Mouse (Mus musculus) left cerebral cortex, postnatal 36 days (tissue): ENCODE measurements around the gene Gm20390. TPM values are rescaled to one million over a fixed set of nuclear protein-coding genes. Genes with fewer than 3 reads are reported as not detected.

Experiments used
- DNase-seq, 2 experiments: peaks; one replicate each; pipeline ENCODE4 v3.0.0; 2021 to 2022; ENCODE audit warnings: low spot score in 2 of 2, mixed read lengths in 1 of 2
- intact Hi-C: fragments of 180-260 bp; cut with DNase I; formaldehyde crosslinking; loops from one replicate; pipeline ENCODE4 v1.15.1; 2025
- total RNA-seq, 2 experiments: library from RNA; stranded (reverse); gene quantifications; 2 replicates each; pipeline ENCODE4 v1.2.3; 2021

Gm20390 gene
- 100 to 1,000 TPM in 1 of 2 experiments, 10 to 100 TPM in 1; 82.1 to 108 TPM for total RNA-seq

DNA sequence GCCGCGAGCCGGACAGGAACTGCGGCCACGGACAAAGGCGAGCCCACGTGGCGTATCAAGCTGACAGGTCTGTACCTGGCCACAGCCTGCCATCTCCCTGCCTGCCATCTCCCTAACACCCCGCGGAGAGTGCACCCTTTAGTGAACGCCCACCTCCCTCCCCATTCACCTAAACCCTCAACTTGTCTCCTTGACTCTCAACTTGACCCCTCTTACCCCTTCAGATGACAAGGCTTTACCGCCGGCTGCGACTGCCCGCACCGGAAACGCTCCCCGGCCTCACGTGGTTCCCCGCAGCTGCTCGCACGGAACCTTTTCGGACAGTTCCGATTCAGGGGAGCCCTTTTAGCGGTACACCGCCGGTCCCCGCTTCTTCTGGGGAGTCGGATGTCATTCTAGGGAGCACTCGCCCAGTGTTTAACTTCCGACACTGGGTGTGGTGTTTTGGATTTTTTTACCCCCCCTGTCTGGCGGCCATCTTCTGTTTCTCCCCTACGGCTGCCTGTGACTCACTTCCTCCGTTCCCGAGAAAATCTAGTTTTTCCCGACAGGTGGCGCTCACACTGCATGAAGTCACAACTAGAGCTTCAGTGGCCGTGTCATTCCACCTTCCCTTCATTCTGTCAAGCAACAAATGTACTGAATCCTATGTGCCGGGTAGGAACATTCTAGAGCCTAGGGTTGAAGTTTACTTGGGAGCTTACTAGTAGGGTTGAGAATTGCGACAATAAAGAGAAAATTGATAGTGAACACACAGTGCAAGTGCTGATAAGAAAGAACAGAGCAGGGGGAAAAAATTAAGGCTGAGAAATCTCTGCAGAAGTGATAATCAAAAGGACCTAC is at the start of gene Gm20390, which contains the start of gene Nme1:
TSS of gene Gm20390 (minus strand) at position 289 of the 843 bp plus-strand sequence.
TSS of gene Nme1 (minus strand) at position 517 of the 843 bp plus-strand sequence.
- intact Hi-C loops: loop anchor here (1.0 to 2.0 kb wide), 2 partner anchors 27 to 119 kb away; no protein-coding TSS in a partner anchor
- DNase-seq: peak; percentile 97

DNA sequence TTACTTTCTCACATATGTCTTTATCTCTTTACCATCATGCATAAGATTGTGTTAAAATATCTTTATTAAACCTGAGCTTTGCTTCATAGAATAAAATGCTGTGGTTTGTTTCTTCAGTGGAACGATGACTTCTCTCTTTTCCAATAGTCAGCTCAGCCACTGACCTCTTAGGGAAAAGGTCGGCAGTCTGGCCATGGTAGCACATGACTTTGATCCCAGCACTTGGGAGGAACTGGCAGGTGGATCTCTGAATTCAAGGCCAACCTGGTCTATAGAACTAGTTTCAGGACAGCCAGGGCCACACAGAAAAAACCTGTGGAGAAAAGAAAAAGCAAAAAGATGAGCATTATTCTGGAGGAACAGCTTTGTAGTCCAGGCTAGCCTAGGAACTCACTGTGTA is 35.3 kb upstream of the Gm20390 start:
- no peak for DNase-seq
- intact Hi-C loops: no loop called here

DNA sequence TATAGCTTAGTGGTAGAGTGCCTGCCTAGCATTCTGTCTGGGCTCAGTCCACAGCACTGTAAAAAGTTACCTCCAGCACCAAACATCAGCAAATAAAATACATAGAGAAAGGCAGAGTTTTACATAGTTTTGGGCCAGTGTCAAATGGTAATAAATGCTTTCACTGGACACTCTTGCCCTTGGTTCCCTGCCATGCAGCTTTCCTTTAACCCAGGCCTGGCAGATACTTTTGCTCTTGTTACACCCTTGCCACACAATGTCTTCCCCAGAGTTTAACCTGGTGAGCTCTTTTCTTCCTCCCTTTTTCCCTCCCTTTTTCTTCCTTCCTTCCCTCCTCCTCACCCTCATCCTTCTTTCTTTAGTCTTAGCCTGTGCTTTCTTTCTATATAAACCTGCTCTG is 31.2 kb upstream of the Gm20390 start:
- intact Hi-C loops: loop anchor here (5.0 kb wide), 2 partner anchors 43 to 213 kb away; partner anchors contain the start of gene Tob1
- no peak for DNase-seq

DNA sequence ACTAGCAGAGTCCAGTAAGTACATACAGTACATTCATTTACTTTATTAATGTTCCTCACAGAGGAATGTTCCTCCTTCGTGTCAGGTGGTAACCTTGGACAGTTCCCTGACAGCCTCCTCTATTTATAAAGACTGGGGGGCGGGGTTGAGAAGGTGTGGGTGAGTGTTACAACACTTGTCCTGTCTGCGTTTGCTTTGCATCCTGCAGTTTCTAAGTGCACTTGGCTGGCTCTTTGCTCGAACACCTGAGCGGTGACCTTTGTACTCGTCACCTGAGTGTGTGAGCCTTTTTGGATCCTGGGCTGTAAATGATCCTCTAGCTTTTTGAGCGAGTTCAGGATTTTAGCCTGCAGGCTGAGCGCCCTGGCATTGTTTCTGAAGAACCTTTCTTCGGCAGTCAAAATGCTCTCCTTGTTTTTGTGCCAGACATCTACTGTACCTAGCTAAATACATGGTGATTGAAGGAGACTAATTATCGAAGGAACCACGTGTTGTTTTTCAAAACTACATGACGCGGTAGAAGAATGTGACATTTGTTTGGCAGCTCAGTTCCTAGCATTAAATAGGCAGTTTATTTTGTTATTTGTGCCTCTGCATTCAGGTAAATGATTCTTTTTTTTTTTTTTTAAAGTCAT is 29.2 kb upstream of the Gm20390 start:
- intact Hi-C loops: loop anchor here (5.0 kb wide), 2 partner anchors 45 to 215 kb away; partner anchors contain the start of gene Tob1
- no peak for DNase-seq

DNA sequence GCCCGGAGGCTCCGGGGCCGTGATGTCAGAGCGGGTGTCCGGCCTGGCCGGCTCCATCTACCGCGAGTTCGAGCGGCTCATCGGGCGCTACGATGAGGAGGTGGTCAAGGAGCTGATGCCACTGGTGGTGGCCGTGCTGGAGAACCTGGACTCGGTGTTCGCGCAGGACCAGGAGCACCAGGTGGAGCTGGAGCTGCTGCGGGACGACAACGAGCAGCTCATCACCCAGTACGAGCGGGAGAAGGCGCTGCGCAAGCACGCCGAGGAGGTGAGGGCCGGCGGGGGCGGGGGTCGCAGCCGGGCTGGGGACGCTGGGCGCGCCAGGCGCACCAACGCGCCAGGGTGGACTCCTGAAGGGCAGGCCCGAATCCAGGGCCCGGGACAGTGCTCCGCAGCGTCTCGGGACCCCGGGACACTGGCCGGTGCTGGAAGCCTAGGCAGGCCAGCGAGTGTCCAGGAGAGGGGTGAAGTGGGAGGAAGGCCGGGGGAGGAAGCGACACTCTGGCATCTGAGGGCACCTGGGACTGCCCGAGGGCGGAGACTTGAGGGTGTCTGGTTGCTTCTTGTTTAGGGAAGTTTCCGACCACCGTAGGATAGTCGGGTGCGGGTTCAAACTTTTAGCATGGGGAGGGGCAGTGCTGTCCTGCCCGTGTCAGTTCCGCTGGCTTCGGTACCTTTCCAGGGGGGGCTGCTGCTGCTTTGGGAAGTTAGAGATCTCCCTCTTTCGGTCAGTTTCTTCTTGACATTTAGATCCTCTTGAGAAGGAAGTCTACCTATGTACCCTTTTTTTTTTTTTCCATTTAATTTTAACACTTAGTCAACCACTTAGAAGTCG is 28.4 kb upstream of the Gm20390 start:
- peak in 1 of 2 experiments; percentile 54 for DNase-seq
- intact Hi-C loops: loop anchor here (5.0 kb wide), 2 partner anchors 46 to 216 kb away; partner anchors contain the start of gene Tob1

DNA sequence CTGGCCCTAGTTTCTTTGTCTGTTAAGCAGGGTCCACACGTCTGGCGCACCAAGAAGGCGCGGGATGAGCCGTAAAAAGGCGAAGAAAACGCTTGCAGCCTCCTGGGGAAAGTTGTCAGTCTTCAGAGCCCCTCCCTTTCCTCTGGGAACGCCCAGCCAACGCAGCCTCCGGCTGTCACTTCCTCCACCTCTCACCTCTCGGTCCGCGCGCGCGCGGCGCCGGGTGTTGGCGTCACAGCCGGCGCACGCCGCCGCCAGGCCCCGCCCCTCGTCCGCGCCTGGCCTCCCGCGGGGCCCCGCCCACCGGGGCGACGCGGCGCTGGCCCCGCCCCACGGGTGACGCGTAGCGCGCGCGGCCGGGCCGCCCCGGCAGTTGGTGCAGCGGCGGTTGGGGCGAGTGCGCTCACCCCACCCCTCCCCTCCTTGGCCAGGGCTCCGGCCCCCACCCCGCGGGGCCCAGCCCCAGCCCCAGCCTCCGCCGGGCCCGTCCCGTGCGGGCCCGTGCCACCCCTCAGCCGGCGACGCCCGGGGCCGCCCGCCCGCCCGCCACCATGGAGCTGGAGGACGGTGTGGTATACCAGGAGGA is 27.7 kb upstream of the Gm20390 start, which contains the start of gene Spag9:
TSS of gene Spag9 (plus strand) at position 372 of the 586 bp plus-strand sequence.
- DNase-seq: peak; percentile 88 to 94
- intact Hi-C loops: loop anchor here (1.0 to 5.0 kb wide), 3 partner anchors 28 to 216 kb away; partner anchors contain the start of genes Gm20390, Nme1 and Tob1

DNA sequence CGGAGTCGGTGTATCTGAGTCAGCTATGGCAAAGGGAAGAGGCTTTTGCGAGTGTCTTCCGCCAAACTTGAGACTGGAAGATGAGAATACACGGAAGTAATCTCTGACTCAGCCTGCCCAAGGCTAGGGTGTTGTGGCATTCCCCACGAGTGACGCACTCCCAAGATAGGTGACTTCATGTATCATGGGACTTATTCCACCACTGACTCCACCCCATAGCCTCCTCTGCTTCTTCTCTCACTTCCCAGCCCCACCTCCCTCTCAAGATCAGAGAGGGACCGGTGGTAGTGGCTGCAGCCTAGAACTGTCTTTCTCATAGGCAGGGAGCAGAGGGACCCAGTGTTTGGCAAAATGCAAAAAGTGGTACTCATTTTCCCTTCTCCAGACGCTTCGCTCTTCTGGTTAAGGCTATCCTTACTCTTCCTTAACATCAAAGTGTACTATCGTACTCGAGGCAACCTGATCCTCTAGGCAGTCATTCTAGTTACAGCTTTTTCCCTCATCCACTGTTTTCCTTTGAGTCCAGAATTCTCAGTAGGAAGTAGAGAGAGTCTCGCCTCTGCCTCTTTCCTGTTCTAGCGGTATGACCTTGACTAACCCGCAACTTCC is 27.1 kb upstream of the Gm20390 start:
- peak; percentile 76 to 78 for DNase-seq
- intact Hi-C loops: loop anchor here (1.0 to 5.0 kb wide), 3 partner anchors 27 to 217 kb away; partner anchors contain the start of genes Gm20390, Nme1 and Tob1

DNA sequence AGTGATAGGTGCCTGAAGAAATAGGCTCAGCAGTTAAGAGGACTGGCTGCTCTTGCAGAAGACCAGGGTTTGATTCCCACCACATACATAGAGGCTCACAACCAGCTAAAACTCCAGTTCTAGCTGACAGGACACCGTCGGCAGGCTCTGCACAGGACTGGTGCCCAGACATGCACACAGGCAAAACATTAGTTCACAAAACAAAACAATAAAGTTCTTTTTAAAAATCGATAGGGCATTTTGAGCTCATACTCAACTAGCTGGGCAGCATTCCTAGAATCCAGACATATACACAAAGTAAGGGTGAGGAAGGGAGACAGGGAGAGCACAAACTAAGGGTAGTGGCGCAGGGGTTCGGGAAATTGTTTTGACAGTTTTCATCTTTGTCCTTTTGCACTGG is 26.4 kb upstream of the Gm20390 start:
- intact Hi-C loops: no loop called here
- no peak for DNase-seq

DNA sequence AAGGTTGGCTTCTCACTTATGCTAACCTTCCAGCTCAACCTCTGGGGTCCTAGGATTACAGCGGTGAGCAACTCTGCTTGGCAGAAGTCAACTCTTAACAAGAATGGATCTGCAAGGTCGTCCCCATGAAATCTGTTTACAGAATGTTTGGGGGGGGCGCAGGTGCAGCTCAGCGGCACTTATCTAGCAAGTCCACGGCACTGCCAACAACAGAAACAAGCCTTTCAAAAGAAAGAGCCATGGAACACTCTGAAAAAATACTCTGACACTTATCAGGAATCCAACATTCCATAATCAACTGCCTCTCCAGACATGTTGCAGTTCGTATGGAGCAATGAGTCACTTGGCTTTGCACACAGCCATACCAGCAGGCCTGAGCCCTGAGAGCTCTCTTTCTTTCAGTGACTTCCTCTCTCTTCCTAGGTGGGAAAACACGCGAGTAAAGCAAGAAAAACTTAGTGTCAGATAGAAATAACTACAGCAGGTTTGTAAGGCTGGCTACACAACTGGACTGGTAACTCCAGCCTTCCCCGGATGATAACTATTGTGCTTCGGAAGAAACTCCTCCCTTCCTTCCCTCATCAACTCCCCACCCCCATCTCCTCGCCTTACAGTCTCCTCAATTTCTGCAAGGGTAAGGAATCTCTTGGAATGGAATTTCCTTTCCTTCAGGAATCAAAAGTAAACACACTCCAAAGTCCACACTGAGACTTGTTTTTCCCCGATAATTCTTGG is 20.4 kb upstream of the Gm20390 start:
- DNase-seq: no peak
- intact Hi-C loops: no loop called here

DNA sequence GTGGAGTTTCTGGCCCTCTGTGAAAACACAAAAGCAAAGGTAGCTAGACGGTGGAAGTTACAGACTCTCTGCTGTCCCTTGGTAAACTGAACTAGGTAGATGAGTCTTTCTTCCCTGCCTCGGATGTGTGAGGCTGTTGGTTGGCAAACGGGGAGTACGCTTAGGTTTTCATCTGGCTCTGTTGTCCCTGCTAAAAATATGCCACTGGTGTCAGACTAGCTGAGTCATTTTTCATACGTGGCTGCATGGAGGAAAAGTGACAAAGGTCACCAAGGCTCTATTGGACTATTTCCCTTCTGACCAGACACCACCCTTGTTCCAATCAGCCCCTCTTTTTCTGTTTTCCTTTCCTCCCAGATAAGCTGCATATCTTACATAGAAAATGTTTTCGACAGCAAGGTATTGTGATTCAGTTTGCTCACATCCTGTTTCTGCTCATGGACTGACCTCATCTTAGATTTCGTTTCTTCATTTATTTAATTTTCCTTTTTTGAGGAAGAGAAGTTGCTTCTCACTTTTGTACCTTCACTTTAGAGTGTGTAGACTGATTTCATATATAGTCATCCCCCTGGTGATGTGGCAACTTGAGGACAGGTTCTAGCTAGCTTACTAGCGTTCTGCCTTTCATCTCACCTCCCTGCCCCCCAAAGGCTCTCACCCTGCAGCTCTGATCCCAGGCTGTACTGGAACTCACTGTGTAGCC is 19.7 kb upstream of the Gm20390 start:
- intact Hi-C loops: no loop called here
- no peak for DNase-seq

DNA sequence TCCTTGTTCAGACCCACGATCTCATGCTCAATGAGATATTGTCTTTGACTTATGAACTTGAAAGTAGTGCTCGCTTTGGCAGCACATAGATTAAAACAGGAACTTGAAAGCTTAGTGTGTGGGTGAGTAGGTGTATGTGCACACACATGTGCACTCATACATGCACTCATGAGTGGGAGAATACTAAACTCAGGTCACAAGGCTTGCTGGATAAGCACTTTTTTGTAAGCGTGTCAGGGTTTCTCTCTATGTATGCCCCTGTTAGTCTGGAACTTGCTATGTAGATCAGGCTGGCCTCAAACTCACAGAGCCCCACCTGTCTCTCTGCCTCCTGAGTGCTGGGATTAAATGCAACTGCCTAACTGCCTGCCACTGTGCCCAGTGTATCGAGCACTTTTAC is 18.9 kb upstream of the Gm20390 start:
- no peak for DNase-seq
- intact Hi-C loops: no loop called here

DNA sequence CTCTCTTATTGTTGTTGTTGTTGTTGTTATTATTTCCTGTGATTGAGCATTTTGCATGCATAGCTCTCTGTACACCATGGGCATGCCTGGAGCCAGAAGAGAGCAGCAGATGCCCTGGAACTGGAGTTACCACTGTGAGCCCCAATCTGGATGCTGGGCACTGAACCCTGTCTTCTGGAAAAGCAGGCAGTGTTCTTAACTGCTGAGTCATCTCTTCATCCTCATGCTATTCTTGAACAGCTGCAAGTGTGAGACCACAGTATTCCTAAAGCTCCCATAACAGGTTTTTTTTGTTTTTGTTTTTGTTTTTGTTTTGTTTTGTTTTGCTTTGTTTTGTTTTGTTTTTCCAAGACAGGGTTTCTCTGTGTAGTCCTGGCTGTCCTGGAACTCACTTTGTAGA is 18.2 kb upstream of the Gm20390 start:
- DNase-seq: no peak
- intact Hi-C loops: no loop called here

DNA sequence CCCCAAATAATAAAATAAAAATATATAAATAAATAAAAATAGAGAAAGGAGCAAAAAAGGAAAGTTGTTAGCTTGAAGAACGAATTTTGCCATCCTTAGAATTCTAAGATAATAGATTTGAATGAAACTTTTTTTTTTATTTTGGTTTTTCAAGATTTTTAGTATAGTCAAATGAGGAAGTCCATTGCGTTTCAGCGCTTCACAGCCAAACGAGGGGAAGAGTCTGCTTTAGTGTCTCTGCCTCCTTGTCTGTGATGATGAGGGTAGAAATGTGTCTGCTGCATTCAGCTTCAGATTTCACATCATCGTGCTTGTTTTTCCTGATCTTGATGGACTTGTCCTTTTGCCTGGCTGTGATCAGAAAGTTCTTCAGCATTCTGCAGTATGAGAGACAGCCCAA is 17.2 kb upstream of the Gm20390 start:
- intact Hi-C loops: no loop called here
- no peak for DNase-seq

DNA sequence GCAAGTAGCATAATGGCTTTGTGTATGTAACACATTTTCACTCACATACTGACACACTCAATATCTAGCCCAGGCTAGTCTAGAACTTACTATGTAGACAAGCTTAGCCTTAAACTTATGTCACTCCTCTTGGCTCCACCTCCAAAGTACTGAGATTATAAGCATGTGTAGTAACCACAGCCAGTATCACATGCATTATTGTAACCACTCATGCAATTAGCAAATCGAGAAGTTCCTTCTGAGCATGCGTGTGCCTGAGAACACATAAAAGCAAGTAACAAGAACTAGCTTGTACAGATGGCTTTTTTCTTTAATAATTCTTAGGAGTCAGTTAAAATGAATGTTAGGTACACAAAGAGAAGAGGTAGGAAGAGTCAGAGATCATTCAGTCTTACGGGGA is 16.5 kb upstream of the Gm20390 start:
- intact Hi-C loops: no loop called here
- no peak for DNase-seq

DNA sequence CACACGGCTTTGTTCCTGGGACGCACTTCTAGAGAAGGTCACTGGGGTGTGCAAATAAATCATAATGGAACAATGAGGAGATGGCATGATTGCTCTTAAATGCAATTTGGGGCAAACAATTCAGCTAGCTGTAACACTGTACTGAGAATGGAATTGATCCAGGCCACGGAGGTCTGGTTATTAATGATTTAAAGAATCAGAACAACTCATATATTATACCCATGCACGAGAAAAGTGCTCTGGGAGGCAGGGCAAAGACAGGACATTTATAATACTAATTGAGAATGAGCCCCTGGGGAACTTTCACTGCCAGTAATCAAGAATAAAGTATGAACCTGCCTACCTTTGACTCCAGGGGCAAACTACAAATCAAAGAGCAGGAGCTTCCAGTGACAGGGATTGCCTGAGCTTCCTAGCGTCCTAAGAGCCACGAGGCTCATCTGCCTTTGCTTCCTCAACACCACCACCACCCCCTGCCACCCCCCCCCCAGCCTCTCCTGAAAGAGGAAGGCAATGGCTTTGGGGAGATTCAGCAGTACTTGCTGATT is 11.5 kb upstream of the Gm20390 start:
- intact Hi-C loops: no loop called here
- DNase-seq: no peak

DNA sequence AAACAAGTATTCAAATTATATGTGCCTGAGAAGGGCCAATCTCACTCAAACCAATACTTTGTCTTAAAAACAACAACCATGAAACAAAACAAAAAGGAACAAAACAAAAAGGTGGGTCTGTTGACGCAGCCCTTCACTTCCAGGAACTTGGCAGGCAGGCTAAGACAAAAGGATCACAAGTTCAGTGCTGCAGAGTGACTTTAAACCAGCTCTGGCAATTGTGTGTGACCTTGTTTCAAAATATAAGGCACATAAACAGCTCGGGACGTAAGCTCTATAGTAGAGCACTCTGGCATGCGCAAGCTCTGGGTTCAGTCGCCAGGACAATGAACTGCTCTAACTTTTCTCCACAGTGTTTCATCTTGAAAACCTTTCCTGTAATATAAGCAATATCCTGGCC is 4.9 kb upstream of the Gm20390 start:
- intact Hi-C loops: no loop called here
- no peak for DNase-seq

DNA sequence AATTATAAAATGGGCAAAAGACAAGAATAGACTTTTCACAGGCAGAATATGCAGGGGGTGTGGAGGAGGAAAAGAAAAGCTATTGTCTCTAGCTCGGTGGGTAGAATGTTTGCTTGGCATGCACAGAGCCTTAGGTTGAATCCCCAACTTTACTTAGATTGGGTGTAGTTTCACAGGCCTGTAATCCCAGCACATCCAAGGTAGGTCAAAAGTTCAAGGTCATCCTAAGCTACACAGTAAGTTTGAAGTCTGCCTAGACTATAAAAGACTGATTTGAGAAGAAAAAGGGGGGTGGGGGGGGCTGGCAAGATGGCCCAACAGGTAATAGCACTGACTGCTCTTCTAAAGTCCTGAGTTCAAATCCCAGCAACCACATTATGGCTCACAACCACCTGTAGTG is 1.7 kb upstream of the Gm20390 start:
- intact Hi-C loops: loop anchor here (2.0 kb wide), 1 partner anchor 117 kb away; no protein-coding TSS in a partner anchor
- DNase-seq: no peak
